Mouse (Mus musculus): ENCODE data around the gene Flad1. TPM values are rescaled to one million over a fixed set of nuclear protein-coding genes. Genes with fewer than 3 reads are reported as not detected.
A peak's percentile ranks its signal among the peaks of the same experiment; 100 is the strongest.

Gene Flad1
- polyA plus RNA-seq, 1 experiment from 2014 or later: 31.9 TPM

DNA sequence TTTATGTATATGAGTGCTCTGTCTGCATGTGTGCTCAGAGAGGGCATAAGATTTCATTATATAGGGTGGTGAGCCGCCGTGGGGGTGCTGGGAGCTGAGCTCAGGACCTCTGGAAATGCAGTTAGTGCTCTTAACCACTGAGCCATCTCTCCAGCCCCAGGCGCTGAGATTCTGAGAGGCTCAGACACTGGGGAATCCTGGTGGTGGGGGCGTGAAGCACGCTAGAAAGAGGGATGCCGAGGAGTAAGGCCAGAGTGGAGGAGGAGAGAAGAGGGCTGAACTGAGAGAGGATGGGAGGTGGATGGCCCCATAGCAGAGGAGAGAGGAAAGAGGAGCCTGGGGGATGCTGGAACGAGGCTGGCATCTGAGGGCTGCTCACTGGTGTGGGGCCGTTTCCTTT, 47.0 kb downstream of the Flad1 start:
- Histone ChIP-seq H3K36me3 (no peaks in the 10 kb centered on the region), H3K4me1 (replicated peaks) (peaks cover 33% of the 10 kb centered on the region), H3K27me3 (ENCODE audit: insufficient read depth, poor library complexity, severe bottlenecking) (peaks cover 16% of the 10 kb centered on the region), H3K27ac (no peak overlapping the region), H3K4me3 (no peak overlapping the region), H3K9me3 (no peaks in the 10 kb centered on the region)
- no peak for DNase-seq (ENCODE audit: low spot score)
- WGBS: 54% methylated on average over 8 of the region's 8 CpGs

DNA sequence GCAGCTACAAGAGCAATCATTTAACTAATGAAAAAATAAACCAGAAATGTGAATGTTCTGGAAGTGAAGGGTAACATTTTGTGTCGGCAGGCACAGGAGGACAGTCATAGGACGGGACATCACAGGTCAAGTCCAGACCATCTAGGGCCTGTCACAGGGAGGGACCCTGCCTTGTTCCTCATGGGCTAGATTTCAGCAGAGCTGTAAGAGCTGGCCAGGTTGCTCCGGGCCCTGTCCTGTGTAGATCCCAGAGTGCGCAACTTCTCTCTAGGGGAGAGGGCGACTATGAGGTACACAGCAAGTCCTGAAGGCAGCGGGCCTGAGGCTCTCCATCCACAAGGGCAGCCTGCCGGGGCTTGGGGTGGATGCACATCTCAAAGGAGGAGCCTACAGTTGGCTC, 50.0 kb downstream of the Flad1 start, which contains the start of gene Dcst2:
Gene Dcst2 (plus strand): TSS at position 301 of the 400 bp plus-strand sequence.
- no peak for DNase-seq (ENCODE audit: low spot score)
- no peak within 1 kb of the TSS for H3K27ac ChIP-seq
- H3K27me3 ChIP-seq (ENCODE audit: insufficient read depth, poor library complexity, severe bottlenecking): peaks cover 16% of the 10 kb centered on the region
- peaks cover 27% of the 10 kb centered on the region for H3K4me1 ChIP-seq (replicated peaks)
- 87% methylated on average over 7 of the region's 7 CpGs for WGBS
- no peaks in the 10 kb centered on the region for H3K36me3 ChIP-seq
- H3K9me3 ChIP-seq: no peaks in the 10 kb centered on the region
- H3K4me3 ChIP-seq: no peak within 1 kb of the TSS

DNA sequence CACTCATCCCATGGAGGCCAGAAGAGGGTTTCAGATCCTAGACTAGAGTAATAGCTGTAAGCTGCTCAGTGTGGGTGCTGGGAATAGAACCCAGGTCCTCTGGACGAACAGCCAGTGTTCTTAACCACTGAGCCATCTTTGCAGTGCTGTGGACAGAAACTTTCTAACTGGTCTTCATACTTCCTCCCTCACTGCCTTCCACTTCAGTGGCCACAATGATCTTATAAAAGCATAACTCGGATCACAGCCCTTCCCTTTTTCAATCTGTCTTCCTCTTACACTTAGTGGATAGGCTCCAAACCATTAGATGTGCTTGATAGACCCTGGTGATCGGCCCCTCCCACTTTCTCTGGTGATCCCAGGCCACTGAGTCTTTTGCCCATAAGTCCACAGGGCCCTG, 51.4 kb downstream of the Flad1 start:
- H3K36me3 ChIP-seq: no peaks in the 10 kb centered on the region
- peaks cover 23% of the 10 kb centered on the region for H3K4me1 ChIP-seq (replicated peaks)
- no peak overlapping the region for H3K4me3 ChIP-seq
- no peaks in the 10 kb centered on the region for H3K9me3 ChIP-seq
- H3K27me3 ChIP-seq (ENCODE audit: insufficient read depth, poor library complexity, severe bottlenecking): peaks cover 16% of the 10 kb centered on the region; the same call in 1 of the 2 replicates
- no peak for DNase-seq (ENCODE audit: low spot score)
- peak overlapping the region; percentile 59 for H3K27ac ChIP-seq
- WGBS: 81% methylated on average over 3 of the region's 3 CpGs

DNA sequence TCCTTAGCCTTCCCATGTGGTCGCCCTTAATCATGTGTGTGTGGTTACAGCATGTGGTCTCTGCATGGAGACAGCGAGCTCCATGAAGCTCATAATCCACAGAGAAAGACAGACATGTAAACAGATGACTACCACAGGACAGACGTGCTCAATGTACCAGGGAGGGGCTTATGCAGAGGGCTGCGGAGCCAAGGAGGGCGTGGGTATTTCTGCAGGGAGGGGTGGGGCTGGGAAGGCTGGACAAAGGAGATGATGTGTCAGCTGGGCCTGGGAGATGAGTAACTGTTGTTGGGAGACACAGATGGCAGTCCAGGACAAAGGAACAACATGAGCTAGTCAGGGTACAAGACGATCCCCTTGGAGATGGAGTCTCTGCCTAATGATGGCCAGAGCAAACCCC, 52.0 kb downstream of the Flad1 start:
- H3K27me3 ChIP-seq (ENCODE audit: insufficient read depth, poor library complexity, severe bottlenecking): peaks cover 17% of the 10 kb centered on the region; the same call in 1 of the 2 replicates
- no peak overlapping the region for H3K4me3 ChIP-seq
- peaks cover 22% of the 10 kb centered on the region for H3K4me1 ChIP-seq (replicated peaks)
- 66% methylated on average over 6 of the region's 6 CpGs for WGBS
- no peaks in the 10 kb centered on the region for H3K36me3 ChIP-seq
- H3K9me3 ChIP-seq: no peaks in the 10 kb centered on the region
- peak overlapping the region; percentile 59; the same call in 1 of the 2 replicates for H3K27ac ChIP-seq
- DNase-seq (ENCODE audit: low spot score): no peak

DNA sequence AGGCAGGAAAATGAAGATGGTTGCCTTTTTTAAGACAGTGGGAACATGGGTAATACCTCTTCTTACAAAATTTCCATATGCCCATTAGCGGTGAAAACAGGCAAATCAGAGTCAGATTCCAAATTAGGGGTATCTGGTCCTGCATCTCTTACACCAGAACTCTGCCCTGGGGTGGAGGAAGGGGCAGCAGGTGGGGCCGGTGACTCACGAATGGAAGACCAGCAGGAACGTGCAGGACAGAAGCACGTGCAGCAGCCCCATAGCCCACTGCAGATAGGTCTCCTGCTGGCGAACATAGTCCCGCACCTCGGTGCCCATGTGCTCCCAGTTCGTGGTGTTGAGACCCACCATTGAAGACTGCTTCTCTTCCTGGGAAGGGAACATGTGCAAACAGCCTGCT, 55.6 kb downstream of the Flad1 start:
- Histone ChIP-seq H3K27ac (no peak overlapping the region), H3K4me1 (replicated peaks) (peaks cover 36% of the 10 kb centered on the region), H3K27me3 (ENCODE audit: insufficient read depth, poor library complexity, severe bottlenecking) (peaks cover 44% of the 10 kb centered on the region), H3K4me3 (no peak overlapping the region), H3K9me3 (no peaks in the 10 kb centered on the region), H3K36me3 (no peaks in the 10 kb centered on the region)
- WGBS: 71% methylated on average over 9 of the region's 9 CpGs
- DNase-seq (ENCODE audit: low spot score): no peak

DNA sequence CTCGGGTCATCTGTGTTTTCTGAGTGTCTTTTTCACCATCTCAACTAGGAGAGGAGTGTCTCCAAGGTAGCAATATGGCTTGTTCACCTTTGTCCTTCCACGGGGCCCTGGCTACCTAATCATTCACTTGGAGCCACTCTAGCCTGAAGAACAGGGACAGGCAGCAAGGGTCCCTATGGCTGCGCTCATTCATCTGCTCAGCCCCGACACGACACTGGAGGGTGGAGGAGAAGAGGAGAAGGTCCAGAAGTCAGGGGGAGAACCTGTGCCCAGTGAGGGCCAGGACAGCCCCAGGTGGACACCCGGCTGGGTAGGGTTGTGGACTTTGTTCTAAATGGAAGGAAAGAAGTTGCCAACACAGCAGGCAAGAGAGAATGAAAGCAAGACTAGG, 56.2 kb downstream of the Flad1 start:
- WGBS: 78% methylated on average over 6 of the region's 6 CpGs
- H3K36me3 ChIP-seq: no peaks in the 10 kb centered on the region

DNA sequence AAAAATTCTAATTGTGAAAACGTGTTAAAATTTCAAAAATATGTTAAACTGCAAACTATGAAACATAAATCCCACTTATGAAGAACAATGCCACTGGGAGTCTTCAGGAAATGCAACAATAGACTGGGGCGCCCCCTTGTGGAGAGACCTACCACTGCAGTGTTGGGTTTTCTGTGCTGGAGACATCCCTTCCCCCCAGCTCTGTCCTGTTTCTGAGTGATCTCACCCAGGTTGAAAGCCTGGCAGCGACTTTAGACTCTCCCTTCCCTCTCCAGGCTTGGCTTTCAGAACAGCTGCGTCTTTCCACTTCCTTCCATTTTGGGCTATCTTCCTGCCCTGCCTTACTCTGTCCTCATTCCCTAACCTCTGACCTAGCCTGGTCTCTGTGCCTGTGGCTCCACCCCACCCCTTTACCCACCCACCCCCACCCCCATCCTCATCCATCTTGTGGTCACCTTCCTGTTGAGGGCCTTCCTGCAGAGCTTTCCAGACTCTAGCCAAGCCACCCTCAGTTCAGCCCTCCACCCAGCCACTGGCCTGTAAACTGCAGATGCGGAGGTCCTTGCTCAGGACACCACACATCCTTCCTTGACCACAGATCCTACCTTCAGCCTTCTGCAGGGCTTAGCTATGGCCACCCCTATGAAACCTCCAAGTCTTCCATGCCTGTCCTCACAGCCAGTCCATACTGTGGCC, 56.7 kb downstream of the Flad1 start:
- 19% methylated on average over 5 of the region's 5 CpGs for WGBS
- peaks cover 38% of the 10 kb centered on the region for H3K4me1 ChIP-seq (replicated peaks)
- no peaks in the 10 kb centered on the region for H3K9me3 ChIP-seq
- 0 out of 2 replicates have a peak overlapping the region, but pooled peaks have one; percentile 6 for H3K4me3 ChIP-seq
- H3K27me3 ChIP-seq (ENCODE audit: insufficient read depth, poor library complexity, severe bottlenecking): peaks cover 55% of the 10 kb centered on the region
- peak; percentile 87 for DNase-seq (ENCODE audit: low spot score)
- no peak overlapping the region; the same call in 1 of the 2 replicates for H3K27ac ChIP-seq
- H3K36me3 ChIP-seq: no peaks in the 10 kb centered on the region

More for the DNA sequence above, 56.2 kb downstream of the Flad1 start:
- peaks cover 49% of the 10 kb centered on the region for H3K27me3 ChIP-seq (ENCODE audit: insufficient read depth, poor library complexity, severe bottlenecking)
- peaks cover 37% of the 10 kb centered on the region for H3K4me1 ChIP-seq (replicated peaks)
- H3K4me3 ChIP-seq: 0 out of 2 replicates have a peak overlapping the region, but pooled peaks have one; percentile 6
- no peaks in the 10 kb centered on the region for H3K9me3 ChIP-seq
- H3K27ac ChIP-seq: no peak overlapping the region; the same call in 1 of the 2 replicates
- DNase-seq (ENCODE audit: low spot score): no peak

DNA sequence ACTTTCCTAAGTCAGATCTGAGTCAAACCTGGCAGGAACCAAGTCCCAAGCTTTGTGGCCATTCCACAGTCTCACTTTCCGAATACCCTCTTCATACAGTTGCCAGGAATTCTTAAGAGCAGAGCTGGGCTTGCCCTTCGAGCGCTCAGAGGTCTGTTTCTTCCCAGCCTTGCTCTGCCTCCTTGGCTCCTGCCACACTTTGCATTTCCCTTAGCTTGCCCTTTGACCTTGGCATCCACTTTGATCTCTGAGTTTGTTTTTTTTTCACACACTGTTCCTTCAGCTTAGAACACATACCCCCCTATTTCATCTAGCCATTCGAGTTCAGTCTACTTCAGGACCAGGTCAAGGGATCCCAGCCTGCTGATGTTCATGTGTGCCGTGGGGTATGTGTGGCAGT, 60.4 kb downstream of the Flad1 start:
- WGBS: 51% methylated on average over 5 of the region's 5 CpGs
- no peaks in the 10 kb centered on the region for H3K9me3 ChIP-seq
- H3K36me3 ChIP-seq: 0 out of 2 replicates have a peak, but pooled peaks cover 8% of the 10 kb centered on the region

More for the DNA sequence above, 60.4 kb downstream of the Flad1 start:
- no peak for DNase-seq (ENCODE audit: low spot score)
- no peak overlapping the region for H3K4me3 ChIP-seq
- peaks cover 75% of the 10 kb centered on the region for H3K27me3 ChIP-seq (ENCODE audit: insufficient read depth, poor library complexity, severe bottlenecking)
- H3K27ac ChIP-seq: no peak overlapping the region
- H3K4me1 ChIP-seq (replicated peaks): peaks cover 55% of the 10 kb centered on the region

Other genes starting within 250 kb of the Flad1 start
- 34.8 and 35.3 TPM in 2 replicates for gene Clk2, start 247.1 kb downstream of the Flad1 start, polyA plus RNA-seq (2016; fragmentation: Nextera tagmentation; extraction: Ambion mirVana)
- gene Scamp3, start 234.4 kb downstream of the Flad1 start, polyA plus RNA-seq (2016; fragmentation: Nextera tagmentation; extraction: Ambion mirVana): 98.9 and 116 TPM in 2 replicates
- 30.2 and 38.7 TPM in 2 replicates for gene Fam189b, start 228.7 kb downstream of the Flad1 start, polyA plus RNA-seq (2016; fragmentation: Nextera tagmentation; extraction: Ambion mirVana)
- 41.0 and 50.0 TPM in 2 replicates for gene Gba, start 208.9 kb downstream of the Flad1 start, polyA plus RNA-seq (2016; fragmentation: Nextera tagmentation; extraction: Ambion mirVana)
- gene Thbs3, start 196.7 kb downstream of the Flad1 start, polyA plus RNA-seq (2016; fragmentation: Nextera tagmentation; extraction: Ambion mirVana): 65.5 and 74.7 TPM in 2 replicates
- gene Mtx1, start 184.8 kb downstream of the Flad1 start, polyA plus RNA-seq (2016; fragmentation: Nextera tagmentation; extraction: Ambion mirVana): 228 and 232 TPM in 2 replicates
- gene Muc1, start 182.8 kb downstream of the Flad1 start, polyA plus RNA-seq (2016; fragmentation: Nextera tagmentation; extraction: Ambion mirVana): 1.1 and 1.8 TPM in 2 replicates
- gene Krtcap2, start 165.9 kb downstream of the Flad1 start, polyA plus RNA-seq (2016; fragmentation: Nextera tagmentation; extraction: Ambion mirVana): 276 and 282 TPM in 2 replicates
- 5.2 and 11.6 TPM in 2 replicates for gene Trim46, start 165.6 kb downstream of the Flad1 start, polyA plus RNA-seq (2016; fragmentation: Nextera tagmentation; extraction: Ambion mirVana)
- gene Dpm3, start 152.5 kb downstream of the Flad1 start, polyA plus RNA-seq (2016; fragmentation: Nextera tagmentation; extraction: Ambion mirVana): 97.0 and 99.4 TPM in 2 replicates
- gene Slc50a1, start 141.3 kb downstream of the Flad1 start, polyA plus RNA-seq (2016; fragmentation: Nextera tagmentation; extraction: Ambion mirVana): 34.4 and 36.8 TPM in 2 replicates
- 16.5 and 17.7 TPM in 2 replicates for gene Efna1, start 130.7 kb downstream of the Flad1 start, polyA plus RNA-seq (2016; fragmentation: Nextera tagmentation; extraction: Ambion mirVana)
- gene Efna3, start 88.9 kb downstream of the Flad1 start, polyA plus RNA-seq (2016; fragmentation: Nextera tagmentation; extraction: Ambion mirVana): 5.9 and 10.7 TPM in 2 replicates
- gene Efna4, start 73.8 kb downstream of the Flad1 start, polyA plus RNA-seq (2016; fragmentation: Nextera tagmentation; extraction: Ambion mirVana): 22.4 and 23.2 TPM in 2 replicates
- gene Adam15, start 61.9 kb downstream of the Flad1 start, polyA plus RNA-seq (2016; fragmentation: Nextera tagmentation; extraction: Ambion mirVana): 36.4 and 38.1 TPM in 2 replicates
- gene Dcst2, start 49.9 kb downstream of the Flad1 start, polyA plus RNA-seq (2016; fragmentation: Nextera tagmentation; extraction: Ambion mirVana): 0.34 TPM in 1 of 2 replicates, not detected in the other
- gene Dcst1, start 46.6 kb downstream of the Flad1 start, polyA plus RNA-seq (2016; fragmentation: Nextera tagmentation; extraction: Ambion mirVana): 0.09 and 0.33 TPM in 2 replicates
- gene Zbtb7b, start 17.1 kb downstream of the Flad1 start, polyA plus RNA-seq (2016; fragmentation: Nextera tagmentation; extraction: Ambion mirVana): 0.47 and 0.73 TPM in 2 replicates
- gene Lenep, start 9.1 kb downstream of the Flad1 start, polyA plus RNA-seq (2016; fragmentation: Nextera tagmentation; extraction: Ambion mirVana): 1.7 TPM in 1 of 2 replicates, not detected in the other
- gene Cks1b, start 6.5 kb upstream of the Flad1 start, polyA plus RNA-seq (2016; fragmentation: Nextera tagmentation; extraction: Ambion mirVana): 535 and 648 TPM in 2 replicates
- gene Shc1, start 6.6 kb upstream of the Flad1 start, polyA plus RNA-seq (2016; fragmentation: Nextera tagmentation; extraction: Ambion mirVana): 58.3 and 68.1 TPM in 2 replicates
- gene Pygo2, start 18.3 kb upstream of the Flad1 start, polyA plus RNA-seq (2016; fragmentation: Nextera tagmentation; extraction: Ambion mirVana): 46.0 and 50.4 TPM in 2 replicates
- 21.1 and 21.6 TPM in 2 replicates for gene Pbxip1, start 24.8 kb upstream of the Flad1 start, polyA plus RNA-seq (2016; fragmentation: Nextera tagmentation; extraction: Ambion mirVana)
- 71.4 and 87.8 TPM in 2 replicates for gene Pmvk, start 42.7 kb upstream of the Flad1 start, polyA plus RNA-seq (2016; fragmentation: Nextera tagmentation; extraction: Ambion mirVana)
- gene Kcnn3, start 108.3 kb upstream of the Flad1 start, polyA plus RNA-seq (2016; fragmentation: Nextera tagmentation; extraction: Ambion mirVana): 1.2 TPM in 2 replicates

Measured in hindbrain, embryonic 10.5 days (tissue).